14 mouse cellular contexts compared by ENCODE assay signal in the genomic region with DNA sequence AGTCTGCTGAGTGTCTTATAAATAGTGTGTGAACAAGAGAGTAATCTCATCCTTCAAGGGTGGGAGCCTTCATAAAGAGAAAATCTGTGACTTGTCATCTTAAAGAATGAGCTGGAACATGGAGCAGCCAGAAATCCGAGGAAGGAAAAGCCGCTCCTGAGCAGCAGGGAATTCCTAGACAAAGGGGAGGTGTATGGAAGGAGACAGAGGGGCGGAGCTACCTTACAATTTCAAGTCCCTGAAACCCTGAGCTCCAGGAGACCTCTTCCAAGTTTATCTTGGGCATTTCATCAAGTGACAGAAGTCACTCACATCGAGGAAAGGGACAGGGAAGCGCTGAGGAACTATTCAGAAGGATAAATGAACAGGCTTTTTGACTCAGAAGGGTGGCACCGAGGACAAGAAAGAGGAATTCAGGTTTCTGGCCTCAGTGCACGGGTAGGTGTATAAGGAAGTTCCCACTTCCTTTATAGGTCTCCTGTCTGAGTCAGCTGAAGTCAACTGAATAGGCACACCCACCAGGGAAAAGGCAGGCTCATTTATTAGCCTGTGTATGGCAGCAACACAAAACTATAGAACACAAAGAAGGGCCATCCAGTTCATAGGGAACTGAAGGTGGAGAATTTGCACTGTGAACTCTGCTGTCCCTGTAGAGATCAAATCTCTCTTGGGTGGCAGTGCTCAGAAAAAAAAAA. TPM values are rescaled to one million over a fixed set of nuclear protein-coding genes. Genes with fewer than 3 reads are reported as not detected.
DNase-seq lines count a peak whose midpoint lies in the region; ATAC-seq and TF ChIP-seq lines count a peak whose summit lies in the region.
"Had no signal": no experiment of that assay in that cellular context is flagged by ENCODE, and none has a peak within 500 bp of the region (broad histone marks: within the 10 kb centered on the region; RNA-seq: fewer than 3 reads in every experiment).

No protein-coding gene starts in this region.

- no peak overlapping the region for H3K9ac ChIP-seq in midbrain, embryonic 15.5 days
- H3K9ac ChIP-seq: heart, embryonic 12.5 days; lung, embryonic 15.5 days had no signal

- peak overlapping the region; percentile 19; the same call in 1 of the 2 replicates for H3K27ac ChIP-seq in midbrain, embryonic 10.5 days (replicated peaks)
- H3K27ac ChIP-seq in midbrain, embryonic 15.5 days, result no peak overlapping the region
- H3K27ac ChIP-seq in left cerebral cortex, adult 2 months, result no peak overlapping the region
- H3K27ac ChIP-seq: lung, embryonic 15.5 days had no signal

- 41% methylated on average over 7 of the region's 7 CpGs for WGBS in midbrain, embryonic 10.5 days
- WGBS in midbrain, embryonic 15.5 days, result 39% methylated on average over 7 of the region's 7 CpGs

- no peak overlapping the region for H3K4me3 ChIP-seq in midbrain, embryonic 10.5 days
- H3K4me3 ChIP-seq in midbrain, embryonic 15.5 days, result no peak overlapping the region
- no peak overlapping the region for H3K4me3 ChIP-seq in left cerebral cortex, adult 2 months
- H3K4me3 ChIP-seq: heart, embryonic 12.5 days; lung, embryonic 15.5 days had no signal

- TF ChIP-seq CTCF in left cerebral cortex, adult 2 months (IDR thresholded peaks at IDR 0.05), result no peak

- ATAC-seq in midbrain, embryonic 15.5 days (replicated peaks), result no peak
- ATAC-seq in megakaryocyte, adult 5-6 weeks (ENCODE audit: poor library complexity, severe bottlenecking), result peak; percentile 91
- ATAC-seq: midbrain, embryonic 16.5 days had no signal

- peaks cover 32% of the 10 kb centered on the region for H3K4me1 ChIP-seq in midbrain, embryonic 10.5 days
- H3K4me1 ChIP-seq in midbrain, embryonic 15.5 days, result no peaks in the 10 kb centered on the region

- no peak overlapping the region for H3K4me2 ChIP-seq in midbrain, embryonic 15.5 days
- H3K4me2 ChIP-seq: heart, embryonic 12.5 days; lung, embryonic 15.5 days had no signal

- H3K9me3 ChIP-seq in midbrain, embryonic 10.5 days (replicated peaks), result no peaks in the 10 kb centered on the region
- no peaks in the 10 kb centered on the region for H3K9me3 ChIP-seq in midbrain, embryonic 15.5 days
- H3K9me3 ChIP-seq: heart, embryonic 12.5 days; lung, embryonic 15.5 days had no signal

- DNase-seq in heart, adult 11 months, result peak; percentile 85
- DNase-seq in heart, adult 9 months (ENCODE audit: low spot score in 2 of 2), result no peak
- DNase-seq in midbrain, embryonic 10.5 days (ENCODE audit: low spot score), result no peak
- DNase-seq in urinary bladder, postnatal 4 days (ENCODE audit: low spot score in 2 of 2), result no peak
- DNase-seq in adrenal gland, adult (ENCODE audit: inconsistent age in 2 of 2, low spot score in 1 of 2), result no peak
- DNase-seq in left cerebral cortex, adult 2 months (ENCODE audit: extremely low spot score in 1 of 2, low spot score in 2 of 2), result no peak
- DNase-seq: adrenal gland, postnatal 25 days; cerebellum, adult 11 months; right cerebral cortex, postnatal 14 days had no signal

- H3K27me3 ChIP-seq in midbrain, embryonic 10.5 days (ENCODE audit: low read depth, poor library complexity, severe bottlenecking), result no peaks in the 10 kb centered on the region
- no peaks in the 10 kb centered on the region for H3K27me3 ChIP-seq in midbrain, embryonic 15.5 days (replicated peaks)
- H3K27me3 ChIP-seq: heart, embryonic 12.5 days; lung, embryonic 15.5 days had no signal

- intact Hi-C loops in left cerebral cortex, adult 2 months (cut with DNase I), result no loop called here

- H3K36me3 ChIP-seq in midbrain, embryonic 10.5 days, result no peaks in the 10 kb centered on the region
- H3K36me3 ChIP-seq in midbrain, embryonic 15.5 days (replicated peaks), result no peaks in the 10 kb centered on the region
- H3K36me3 ChIP-seq: heart, embryonic 12.5 days; lung, embryonic 15.5 days had no signal

RNA-seq across cellular contexts. Expression of a gene that starts 46.4 kb away (rescaled TPM):
- polyA plus RNA-seq in midbrain, embryonic 10.5 days (2016; fragmentation: Nextera tagmentation; extraction: Ambion mirVana), result 4.5 TPM in 2 replicates
- polyA plus RNA-seq in midbrain, embryonic 15.5 days (2015; fragmentation: Nextera tagmentation; extraction: Ambion mirVana), result 2.3 and 2.5 TPM in 2 replicates
- 1.4 and 1.8 TPM in 2 replicates for total RNA-seq in megakaryocyte, adult 5-6 weeks (2015)
- total RNA-seq in megakaryocyte, adult 5-6 weeks (2017), result 1.1 and 1.5 TPM in 2 replicates
- total RNA-seq in left cerebral cortex, adult 2 months (2021), result 10 to 100 TPM in 1 of 2 experiments, 1 to 10 TPM in 1; 9.9 to 12.3 TPM

RNA-seq across cellular contexts. Expression of a gene that starts 46.6 kb away (rescaled TPM):
- polyA plus RNA-seq in midbrain, embryonic 10.5 days (2016; fragmentation: Nextera tagmentation; extraction: Ambion mirVana), result 29.6 and 36.0 TPM in 2 replicates
- polyA plus RNA-seq in midbrain, embryonic 15.5 days (2015; fragmentation: Nextera tagmentation; extraction: Ambion mirVana), result 59.0 and 62.5 TPM in 2 replicates
- total RNA-seq in megakaryocyte, adult 5-6 weeks (2015), result 3.8 and 5.0 TPM in 2 replicates
- 6.6 and 7.7 TPM in 2 replicates for total RNA-seq in megakaryocyte, adult 5-6 weeks (2017)
- total RNA-seq in left cerebral cortex, adult 2 months (2021), result 10 to 100 TPM; 77.3 to 80.2 TPM

Comparison
In these comparisons a context has a peak if more than half of its experiments do, and no peak if none do; other contexts are left out.
1. RNA of a gene that starts 46.6 kb away (total RNA-seq): 77.3 to 80.2 TPM in left cerebral cortex, adult 2 months; 3.8 to 7.7 TPM in megakaryocyte, adult 5-6 weeks; every median in the first group is over 4 times any median in the second.